Mouse (Mus musculus): ENCODE measurements at regions not wholly inside any gene's neighbourhood (a gene's known extent, or its start where the extent isn't known, plus 50 kb on each side); places are given as distances from the start of the nearest gene placed in this dataset.

DNA sequence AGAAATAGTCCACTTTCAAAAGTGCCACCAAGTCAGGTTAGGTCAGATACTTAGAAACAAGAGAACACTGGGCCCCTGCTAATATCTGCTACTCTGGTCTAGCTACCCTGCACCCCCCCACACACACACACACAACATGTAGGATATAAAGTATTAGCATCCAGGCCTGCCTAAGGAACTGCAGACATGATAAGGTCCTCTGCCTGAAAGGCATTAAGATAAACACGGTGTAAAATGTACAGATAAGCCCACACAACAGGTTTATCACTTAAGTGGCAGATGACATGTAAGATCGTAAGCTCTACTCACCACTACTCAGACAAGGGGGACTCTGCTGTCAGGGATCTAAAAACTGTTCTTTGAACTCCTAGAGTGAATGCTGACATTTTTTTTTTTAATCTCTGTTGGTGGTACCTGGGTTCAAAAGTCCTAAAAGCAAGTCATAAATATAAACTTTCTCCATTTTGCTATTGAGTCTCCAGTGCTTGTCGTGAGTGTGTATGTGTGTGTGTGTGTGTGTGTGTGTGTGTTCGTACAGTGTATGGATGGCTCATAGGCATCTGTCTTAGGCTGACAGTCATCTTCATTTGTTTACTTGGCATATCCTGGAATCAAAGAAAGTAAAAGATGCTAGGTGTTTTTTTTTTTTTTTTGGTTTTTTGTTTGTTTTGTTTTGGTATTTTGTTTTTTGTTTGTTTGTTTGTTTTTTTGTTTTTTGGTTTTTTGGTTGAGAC is 52.2 kb downstream of the Gm9817 start:
- TF ChIP-seq GATA4 (IDR thresholded peaks at IDR 0.05; ENCODE audit: insufficient replicate concordance, low read length) = no peak

- no peak for TF ChIP-seq GATA4 (IDR thresholded peaks at IDR 0.05; ENCODE audit: insufficient replicate concordance, low read length)
Measured at GRCm38 (mm10) chr13:45140616-45141015, 62.1 kb downstream of the Gm9817 start.

- no peak for TF ChIP-seq GATA4 (IDR thresholded peaks at IDR 0.05; ENCODE audit: insufficient replicate concordance, low read length)
Measured at GRCm38 (mm10) chr13:45145129-45145528, 66.6 kb downstream of the Gm9817 start.

GRCm38 (mm10) chr13:45156223-45156622 is 77.7 kb downstream of the Gm9817 start:
- no peak for TF ChIP-seq GATA4 (IDR thresholded peaks at IDR 0.05; ENCODE audit: insufficient replicate concordance, low read length)

DNA sequence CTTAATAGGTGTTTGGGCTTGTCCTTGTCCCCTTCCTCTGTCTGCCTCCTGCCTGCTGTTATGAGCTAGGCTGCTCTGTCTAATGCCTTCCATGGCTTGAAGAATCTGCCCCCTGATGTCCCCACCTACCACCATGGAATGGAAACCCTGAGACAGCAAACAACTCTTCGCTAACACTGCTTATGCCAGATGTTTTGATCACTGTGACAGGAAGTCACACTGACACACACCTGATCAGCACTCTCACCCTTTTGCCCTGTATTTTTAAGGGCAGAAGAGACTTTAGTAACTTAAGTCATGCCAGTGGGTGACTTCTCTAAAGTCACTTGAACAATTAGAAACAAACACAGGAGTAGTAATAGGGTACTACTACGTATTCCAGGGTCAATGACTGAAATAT is 78.5 kb downstream of the Gm9817 start:
- TF ChIP-seq GATA4 (IDR thresholded peaks at IDR 0.05; ENCODE audit: insufficient replicate concordance, low read length) = no peak

- no peak for TF ChIP-seq GATA4 (IDR thresholded peaks at IDR 0.05; ENCODE audit: insufficient replicate concordance, low read length)
Measured at GRCm38 (mm10) chr13:45160281-45160680, 81.8 kb downstream of the Gm9817 start.

GRCm38 (mm10) chr13:45164001-45164778 is 85.7 kb downstream of the Gm9817 start:
- TF ChIP-seq GATA4 (IDR thresholded peaks at IDR 0.05; ENCODE audit: insufficient replicate concordance, low read length) = no peak

DNA sequence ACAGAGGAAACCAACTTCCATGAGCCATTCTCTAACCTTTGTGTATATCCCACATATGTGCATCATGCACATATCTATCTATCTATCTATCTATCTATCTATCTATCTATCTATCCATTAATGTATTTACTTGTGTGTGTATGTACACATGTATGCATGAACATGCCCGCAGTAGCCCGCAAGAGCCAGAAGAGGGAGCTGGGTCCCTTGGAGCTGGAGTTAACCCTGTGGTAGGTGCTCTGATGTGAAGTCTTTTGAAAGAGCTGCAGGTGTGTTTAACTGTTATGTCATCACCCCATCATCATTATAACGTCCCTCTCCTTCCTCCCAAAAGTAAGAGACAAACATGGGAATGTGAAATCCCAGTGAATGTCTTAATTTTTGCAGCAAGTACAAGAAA is 86.7 kb downstream of the Gm9817 start:
- TF ChIP-seq GATA4 (IDR thresholded peaks at IDR 0.05; ENCODE audit: insufficient replicate concordance, low read length) = no peak

DNA sequence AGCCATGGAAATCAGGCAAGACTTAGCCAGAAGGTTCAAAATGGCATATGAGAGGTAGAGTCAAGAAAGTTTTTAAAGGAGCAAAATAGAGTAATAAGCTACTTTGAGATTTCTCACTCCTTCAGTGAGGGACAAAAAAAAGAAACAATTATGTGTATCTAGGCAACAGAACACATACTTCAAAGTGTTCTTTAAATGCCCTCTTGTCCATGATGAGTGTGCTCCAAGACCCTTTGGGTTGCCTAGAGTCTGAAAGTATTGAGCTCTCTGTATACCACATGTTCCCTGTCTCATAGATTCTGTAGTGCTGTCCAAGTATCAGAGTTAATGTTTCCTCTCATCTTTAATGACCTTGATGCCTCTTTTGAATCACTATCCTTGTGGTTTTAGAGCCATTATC is 91.2 kb downstream of the Gm9817 start:
- no peak for TF ChIP-seq GATA4 (IDR thresholded peaks at IDR 0.05; ENCODE audit: insufficient replicate concordance, low read length)

- no peak for TF ChIP-seq GATA4 (IDR thresholded peaks at IDR 0.05; ENCODE audit: insufficient replicate concordance, low read length)
Measured at GRCm38 (mm10) chr13:45173139-45173538, 94.6 kb downstream of the Gm9817 start.

- TF ChIP-seq GATA4 (IDR thresholded peaks at IDR 0.05; ENCODE audit: insufficient replicate concordance, low read length) = no peak
Measured at GRCm38 (mm10) chr13:45181529-45182230, 103.2 kb downstream of the Gm9817 start.

DNA sequence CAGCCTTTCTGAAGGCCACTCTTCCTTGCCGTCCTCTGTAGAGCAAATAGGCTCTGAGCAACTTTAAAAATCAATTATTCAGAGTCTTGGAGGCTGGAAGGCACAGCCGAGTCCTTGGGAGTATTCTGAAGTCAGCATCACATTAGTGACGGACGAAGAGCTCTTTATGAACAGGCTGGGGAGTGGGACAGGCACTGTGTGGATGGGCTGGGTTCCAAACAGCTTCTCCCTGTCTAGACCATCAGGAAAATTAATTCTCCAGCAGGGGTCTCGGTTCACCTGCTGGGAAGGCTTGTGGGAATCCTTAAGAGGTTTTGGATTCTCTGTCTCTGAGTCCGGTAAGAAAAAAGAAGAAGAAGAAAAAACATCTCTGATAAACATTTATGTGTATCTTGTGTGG is 110.9 kb downstream of the Gm9817 start:
- no peak for TF ChIP-seq GATA4 (IDR thresholded peaks at IDR 0.05; ENCODE audit: insufficient replicate concordance, low read length)

DNA sequence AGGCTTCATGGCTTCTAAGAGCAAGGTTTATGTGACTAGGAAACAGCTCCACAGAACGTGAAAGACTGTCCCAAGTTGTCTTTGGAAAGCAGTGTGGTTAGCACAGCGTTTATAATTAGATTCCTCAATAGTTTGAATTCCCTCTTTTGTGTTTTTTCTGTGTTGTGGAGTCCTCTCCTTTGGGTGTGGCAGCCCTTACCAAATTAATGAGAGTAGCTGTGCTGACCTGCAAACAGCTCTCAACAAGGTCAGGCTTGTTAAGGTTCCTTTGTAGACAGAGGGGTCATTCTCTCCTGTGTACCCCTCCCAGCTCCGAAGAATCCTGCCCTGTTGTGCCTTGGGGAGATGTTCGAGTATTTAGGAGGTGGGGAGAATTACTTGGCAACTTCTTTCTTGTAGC is 111.7 kb downstream of the Gm9817 start:
- no peak for TF ChIP-seq GATA4 (IDR thresholded peaks at IDR 0.05; ENCODE audit: insufficient replicate concordance, low read length)

DNA sequence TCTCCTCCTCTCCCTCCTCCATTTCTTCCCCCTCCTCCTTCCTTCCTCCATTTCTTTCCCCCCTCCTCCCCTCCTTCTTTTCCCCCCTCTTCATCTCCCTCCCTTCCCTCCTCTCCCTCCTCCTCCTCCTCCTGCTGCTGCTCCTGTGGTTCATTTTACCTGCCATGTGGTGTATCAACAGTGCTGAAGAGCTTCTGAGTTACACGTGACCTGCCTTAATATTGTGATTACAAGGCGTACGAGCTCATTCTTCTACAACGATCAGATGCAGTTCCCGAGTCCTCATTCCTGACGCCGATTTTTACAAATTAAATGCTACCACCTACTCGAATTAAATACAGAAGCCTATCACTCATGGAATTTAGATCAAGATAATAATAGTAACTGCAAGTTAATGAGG is 113.6 kb downstream of the Gm9817 start:
- no peak for TF ChIP-seq GATA4 (IDR thresholded peaks at IDR 0.05; ENCODE audit: insufficient replicate concordance, low read length)

DNA sequence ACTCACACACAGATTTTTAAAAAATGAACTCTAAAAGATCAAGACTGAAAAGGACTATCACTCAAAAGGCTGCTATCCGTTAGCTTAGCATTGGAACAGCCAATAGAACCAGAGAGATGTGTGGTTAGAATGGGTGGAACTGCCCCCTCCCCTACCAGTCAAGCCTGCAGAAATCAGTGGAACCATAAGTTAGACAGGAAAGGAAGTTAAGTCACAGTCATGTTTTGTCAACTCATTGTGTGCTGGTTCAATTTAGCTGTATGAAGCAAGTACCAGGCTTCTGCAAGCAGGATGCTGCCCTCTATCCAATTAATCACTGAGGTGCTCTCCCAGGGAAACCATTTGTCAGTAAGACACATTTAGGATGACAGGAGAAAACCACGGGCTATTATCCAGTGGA is 117.1 kb downstream of the Gm9817 start:
- no peak for TF ChIP-seq GATA4 (IDR thresholded peaks at IDR 0.05; ENCODE audit: insufficient replicate concordance, low read length)

DNA sequence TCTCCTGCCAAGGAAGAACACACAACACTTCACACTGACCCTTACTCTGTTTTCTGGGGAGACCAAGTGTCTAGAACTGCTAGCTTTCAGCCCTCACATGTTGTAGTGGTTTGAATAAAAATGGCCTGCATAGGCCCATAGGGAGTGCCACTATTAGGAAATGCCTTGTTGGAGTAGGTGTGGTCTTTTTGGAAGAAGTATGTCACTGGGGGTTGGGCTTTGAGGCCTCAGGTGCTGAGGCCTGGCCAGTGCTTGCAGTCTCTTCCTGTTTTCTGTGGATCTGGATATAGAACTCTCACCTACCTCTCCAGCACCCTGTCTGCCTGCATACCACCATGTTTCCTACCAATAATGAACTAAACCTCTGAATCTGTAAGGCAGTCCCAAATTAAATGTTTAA is 117.9 kb downstream of the Gm9817 start:
- no peak for TF ChIP-seq GATA4 (IDR thresholded peaks at IDR 0.05; ENCODE audit: insufficient replicate concordance, low read length)
